Mouse (Mus musculus): Measurements from ENCODE around the gene Snrpa1.

Snrpa1 gene

DNA sequence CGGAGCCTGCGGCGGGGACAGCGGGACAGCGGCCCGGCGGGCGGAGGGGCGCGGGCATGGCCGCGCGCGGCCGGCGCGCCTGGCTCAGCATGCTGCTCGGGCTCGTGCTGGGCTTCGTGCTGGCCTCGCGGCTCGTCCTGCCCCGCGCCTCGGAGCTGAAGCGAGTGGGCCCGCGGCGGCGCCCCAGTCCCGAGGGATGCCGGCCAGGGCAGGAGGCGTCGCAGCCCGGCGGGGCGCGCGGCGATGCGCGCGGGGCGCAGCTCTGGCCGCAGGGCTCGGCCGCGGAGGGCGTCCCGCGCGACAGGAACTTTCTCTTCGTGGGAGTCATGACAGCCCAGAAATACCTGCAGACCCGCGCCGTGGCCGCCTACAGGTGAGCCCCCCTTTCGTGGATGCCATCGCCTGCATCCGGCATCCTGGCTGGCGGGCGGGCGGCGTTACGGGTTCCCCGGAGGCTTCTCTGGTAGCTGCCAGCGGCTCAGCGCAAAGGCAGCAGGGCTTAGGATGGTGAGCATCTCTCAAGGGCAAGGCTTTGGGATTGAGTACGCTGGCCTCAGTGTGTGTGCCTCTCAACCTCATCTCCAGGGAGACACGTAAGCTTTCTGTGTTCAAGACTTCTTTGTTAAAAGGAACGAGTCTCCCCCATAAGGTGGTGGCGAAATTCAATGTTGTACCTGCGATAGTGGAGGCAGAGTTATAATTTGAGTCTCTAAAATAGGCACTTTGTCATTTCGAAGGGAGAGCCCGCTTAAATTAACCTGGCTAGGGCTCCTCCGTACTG, 51.2 kb downstream of the Snrpa1 start:
- in situ Hi-C loops (cut with MboI, MseI) = loop anchor here (10.0 to 25.0 kb wide), 2 partner anchors 545 to 727 kb away; partner anchors contain the start of gene Adamts17

- in situ Hi-C loops (cut with MboI, MseI) = loop anchor here (25.0 kb wide), 1 partner anchor 727 kb away; the partner anchor contains the start of gene Adamts17
These were observed 51.9 kb downstream of the Snrpa1 start for GRCm38 (mm10) chr7:66110636-66111112.

GRCm38 (mm10) chr7:66111211-66111610, 52.4 kb downstream of the Snrpa1 start:
- in situ Hi-C loops (cut with MboI, MseI) = loop anchor here (25.0 kb wide), 1 partner anchor 726 kb away; the partner anchor contains the start of gene Adamts17

DNA sequence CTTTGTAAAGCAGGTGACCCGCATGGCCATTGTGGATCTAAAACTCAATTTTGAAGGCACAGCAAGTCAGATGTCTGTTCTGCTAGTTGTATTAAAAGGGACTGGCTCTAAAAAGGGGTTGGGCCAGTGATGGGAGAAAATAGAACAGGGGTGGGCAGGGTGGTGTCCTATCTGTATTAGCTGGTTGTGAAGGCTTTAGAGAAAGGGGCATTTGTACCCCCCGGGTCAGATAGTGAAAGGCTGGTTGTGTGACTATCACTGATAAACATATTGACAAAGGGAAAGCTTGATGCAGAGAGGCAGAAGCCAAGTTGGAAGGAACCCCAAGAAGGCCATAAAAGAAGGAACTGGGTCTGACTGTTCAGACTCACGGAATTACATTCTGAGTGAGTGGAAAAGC, 54.8 kb downstream of the Snrpa1 start:
- in situ Hi-C loops (cut with MboI, MseI) = loop anchor here (25.0 kb wide), 1 partner anchor 724 kb away; the partner anchor contains the start of gene Adamts17

GRCm38 (mm10) chr7:66115821-66116343, 57.1 kb downstream of the Snrpa1 start:
- in situ Hi-C loops (cut with MboI, MseI) = loop anchor here (25.0 kb wide), 1 partner anchor 721 kb away; the partner anchor contains the start of gene Adamts17

- in situ Hi-C loops (cut with MboI, MseI) = loop anchor here (25.0 kb wide), 1 partner anchor 720 kb away; the partner anchor contains the start of gene Adamts17
These were observed 58.2 kb downstream of the Snrpa1 start for GRCm38 (mm10) chr7:66116906-66117482.

DNA sequence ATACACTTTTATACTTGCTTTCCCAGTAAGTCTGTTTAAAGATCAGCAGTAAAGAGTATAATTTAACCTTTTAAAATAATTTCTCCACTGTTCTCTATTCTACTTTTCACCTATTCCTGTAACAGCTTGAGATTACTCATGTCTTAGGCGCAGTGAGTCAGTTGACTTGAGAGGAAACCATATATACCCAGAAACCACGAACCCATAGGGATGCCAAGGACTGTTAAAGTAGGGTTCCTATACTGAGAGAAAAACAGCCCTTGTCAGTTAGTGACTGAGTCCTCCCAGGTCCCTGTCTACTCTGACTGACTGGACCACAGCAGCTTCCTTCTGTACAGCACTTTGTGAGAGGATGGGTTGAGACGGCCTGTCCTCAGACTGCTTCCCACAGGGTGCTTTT, 59.2 kb downstream of the Snrpa1 start:
- in situ Hi-C loops (cut with MboI, MseI) = loop anchor here (25.0 kb wide), 1 partner anchor 719 kb away; the partner anchor contains the start of gene Adamts17

DNA sequence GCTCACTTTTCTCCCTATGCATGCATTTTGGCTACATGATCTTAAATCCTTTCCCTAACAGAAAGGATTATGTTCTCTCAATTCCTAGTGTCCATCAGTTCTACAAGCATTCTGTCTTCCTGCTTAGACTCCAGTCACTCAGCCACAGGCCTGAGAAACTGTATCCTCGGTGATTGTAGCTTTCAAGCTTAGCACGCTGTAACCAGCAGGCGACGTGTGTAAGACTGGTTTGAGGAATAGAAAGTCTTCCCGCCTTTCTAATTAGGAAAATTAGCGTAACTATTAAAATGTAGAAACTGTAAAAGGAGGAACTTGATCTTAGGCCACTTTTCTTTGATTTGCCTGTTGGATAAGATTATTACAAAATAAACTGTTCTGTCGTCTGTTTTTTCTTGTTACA, 60.0 kb downstream of the Snrpa1 start:
- in situ Hi-C loops (cut with MboI, MseI) = loop anchor here (25.0 kb wide), 1 partner anchor 719 kb away; the partner anchor contains the start of gene Adamts17

GRCm38 (mm10) chr7:66120139-66120538, 61.3 kb downstream of the Snrpa1 start:
- in situ Hi-C loops (cut with MboI, MseI) = loop anchor here (25.0 kb wide), 1 partner anchor 717 kb away; the partner anchor contains the start of gene Adamts17

GRCm38 (mm10) chr7:66120702-66121396, 62.0 kb downstream of the Snrpa1 start:
- in situ Hi-C loops (cut with MboI, MseI) = loop anchor here (25.0 kb wide), 1 partner anchor 716 kb away; the partner anchor contains the start of gene Adamts17

All from T-helper 2 cell (primary cell).